Mouse (Mus musculus): ENCODE results near the gene Cep97. TPM values are rescaled to one million over a fixed set of nuclear protein-coding genes. Genes with fewer than 3 reads are reported as not detected.
"Not testable (repeated sequence)": the region's sequence is repeated elsewhere in the genome, so short reads cannot be mapped to it uniquely, and the experiment has no call there.

The Cep97 gene
- total RNA-seq (2021), result 10 to 100 TPM; 17.2 to 17.4 TPM

GRCm38 (mm10) chr16:55934453-55935037, at the start of gene Cep97:
Cep97 (minus strand) TSS chr16:55934855.
- DNase-seq, result peak; percentile 94

DNA sequence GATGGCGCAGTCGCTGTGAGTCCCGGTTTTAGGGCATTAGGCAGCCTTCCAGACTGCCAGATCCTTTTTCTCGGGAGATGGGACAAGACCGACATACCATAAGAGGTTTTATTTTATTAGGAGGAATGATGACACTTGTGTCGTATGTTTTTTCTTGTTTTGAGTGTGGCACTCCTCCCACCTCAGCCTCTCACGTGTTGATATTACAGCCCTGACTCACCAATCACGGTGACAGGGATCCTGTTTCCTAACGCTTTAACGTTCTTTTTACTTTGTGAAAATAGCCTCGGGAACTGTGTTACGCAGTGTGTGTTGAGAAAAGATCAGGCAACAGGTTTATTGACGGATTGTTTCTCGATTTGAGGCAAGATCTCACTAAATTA, 40.2 kb upstream of the Cep97 start:
- no peak for DNase-seq

- DNase-seq, result peak; percentile 86 to 87
These were observed 39.7 kb upstream of the Cep97 start for GRCm38 (mm10) chr16:55974256-55974902.

DNA sequence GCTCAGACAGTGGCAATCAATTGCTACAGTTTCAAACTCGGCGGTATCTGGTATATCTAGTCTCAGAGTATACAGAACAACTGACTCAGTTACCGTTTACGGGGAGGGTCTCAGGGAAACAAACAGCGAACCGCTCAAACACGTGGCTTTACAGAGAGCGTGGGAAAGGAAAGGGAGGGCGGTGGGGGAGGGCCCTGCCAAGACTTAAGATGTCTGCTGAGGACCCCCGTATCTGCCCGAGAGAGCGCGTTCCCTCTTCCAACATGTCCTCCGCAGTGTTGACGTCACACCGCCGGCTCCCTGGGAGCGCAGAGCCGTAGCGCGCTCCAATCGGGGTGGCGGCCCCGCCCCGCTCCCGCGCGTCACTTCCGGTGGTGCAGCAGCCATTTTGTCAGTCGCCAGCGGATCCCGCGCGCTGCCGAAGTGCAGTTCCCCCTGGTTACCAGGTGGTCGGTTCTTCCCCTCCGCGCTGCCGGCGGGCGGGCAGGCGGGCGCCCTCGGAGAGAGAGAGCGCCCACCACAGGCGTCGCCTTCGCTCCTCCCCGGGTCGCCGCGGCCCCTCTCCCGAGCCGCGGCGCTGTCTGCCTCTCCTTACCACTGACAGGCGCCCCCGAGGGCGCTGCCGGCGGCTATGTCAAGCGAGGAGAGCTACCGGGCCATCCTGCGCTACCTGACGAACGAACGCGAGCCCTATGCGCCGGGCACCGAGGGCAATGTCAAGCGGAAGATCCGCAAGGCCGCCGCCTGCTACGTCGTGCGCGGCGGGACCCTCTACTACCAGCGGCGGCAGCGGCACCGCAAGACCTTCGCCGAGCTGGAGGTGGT, 39.0 kb upstream of the Cep97 start, which contains the start of gene Zbtb11:
Gene Zbtb11, plus strand, starts transcription at position 453 of the 825 bp plus-strand sequence.
- DNase-seq, result peak; percentile 99

GRCm38 (mm10) chr16:55972626-55973201, 38.1 kb upstream of the Cep97 start:
- DNase-seq, result no peak

GRCm38 (mm10) chr16:55971735-55972615, 37.3 kb upstream of the Cep97 start:
- DNase-seq, result no peak

DNA sequence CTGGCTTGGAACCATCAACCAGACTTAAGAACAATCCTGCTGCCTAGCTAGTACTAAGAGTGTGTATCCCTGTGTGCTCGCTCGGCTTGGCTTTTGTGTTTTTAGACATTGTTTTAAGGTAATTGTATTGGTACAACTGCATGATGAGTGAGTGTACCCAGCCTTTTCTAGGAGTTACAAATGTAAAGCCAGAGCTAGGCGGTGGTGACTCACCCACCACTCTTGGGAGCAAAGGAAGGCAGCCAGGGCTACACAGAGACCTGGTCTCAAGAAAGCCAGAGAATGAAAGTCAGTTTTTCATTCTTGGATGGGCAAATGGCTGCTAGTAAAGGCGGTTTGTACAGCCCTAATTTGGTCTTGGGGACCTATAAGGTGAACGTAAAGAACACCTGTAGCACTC, 35.8 kb upstream of the Cep97 start:
- DNase-seq, result no peak

DNA sequence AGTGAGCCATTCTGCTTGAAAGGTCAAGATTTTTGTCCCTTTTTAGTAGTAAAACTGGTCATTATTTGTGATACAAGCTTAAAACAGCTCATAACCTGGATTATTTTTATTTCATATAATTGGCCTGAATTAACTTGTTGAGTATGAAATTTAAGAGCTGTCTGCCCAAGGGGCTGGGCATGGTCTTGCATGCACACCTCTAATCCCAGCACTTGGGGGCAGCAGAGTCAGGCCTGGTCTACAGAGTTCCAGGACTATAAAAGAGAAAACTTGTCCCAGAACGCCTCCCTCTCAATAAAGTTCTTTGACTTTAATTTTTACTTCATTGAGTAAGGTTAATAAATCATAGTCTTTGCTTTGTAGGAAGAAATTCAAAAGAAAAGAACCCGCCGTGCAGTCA, 34.5 kb upstream of the Cep97 start:
- DNase-seq, result no peak

- DNase-seq, result no peak
These were observed 32.6 kb upstream of the Cep97 start for GRCm38 (mm10) chr16:55967221-55967620.

- DNase-seq, result peak; percentile 95 to 97
These were observed 31.7 kb upstream of the Cep97 start, which contains the start of gene Rpl24 for GRCm38 (mm10) chr16:55966212-55966871. Rpl24 (plus strand) TSS chr16:55966275.

DNA sequence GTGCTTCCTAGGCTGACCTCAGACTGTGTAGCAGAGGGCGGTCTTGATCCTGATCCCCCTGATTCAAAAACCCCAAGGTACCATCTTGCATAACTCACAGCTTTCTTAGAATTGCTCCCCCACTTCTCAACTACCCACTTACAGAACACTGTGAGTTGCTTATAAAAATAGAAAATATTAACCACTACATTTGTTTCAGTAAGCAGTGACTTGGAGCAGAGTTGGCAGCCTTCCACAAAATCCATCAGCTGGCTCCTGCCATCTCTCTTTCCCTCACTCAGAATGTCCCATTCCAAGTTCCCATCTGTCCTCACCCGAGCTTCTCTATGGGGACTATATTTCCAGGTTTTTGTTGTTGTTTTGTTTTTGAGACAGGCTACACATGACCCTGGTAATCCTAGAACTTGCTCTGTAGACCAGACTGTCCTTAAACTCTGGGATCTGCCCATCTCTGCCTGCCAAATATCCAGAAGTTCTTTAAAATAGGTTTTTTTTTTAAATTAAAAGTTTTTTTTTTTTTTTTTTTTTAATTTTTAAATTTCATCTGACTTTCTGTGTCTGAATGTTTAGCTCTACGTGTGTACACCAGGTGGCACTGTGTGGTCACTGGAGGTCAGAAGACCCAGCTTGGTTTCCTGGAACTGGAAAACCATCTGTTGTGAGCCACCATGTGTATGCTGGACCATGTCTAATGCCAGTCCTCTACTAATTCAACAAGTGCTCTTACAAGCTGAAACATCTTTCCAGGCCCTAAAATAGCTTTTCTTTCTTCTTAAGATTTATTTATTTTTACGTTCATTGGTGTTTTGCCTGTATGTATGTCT, 29.7 kb upstream of the Cep97 start:
- peak; percentile 37 to 44 for DNase-seq

- not testable (repeated sequence) for DNase-seq
These were observed 28.4 kb upstream of the Cep97 start for GRCm38 (mm10) chr16:55963068-55963467.

DNA sequence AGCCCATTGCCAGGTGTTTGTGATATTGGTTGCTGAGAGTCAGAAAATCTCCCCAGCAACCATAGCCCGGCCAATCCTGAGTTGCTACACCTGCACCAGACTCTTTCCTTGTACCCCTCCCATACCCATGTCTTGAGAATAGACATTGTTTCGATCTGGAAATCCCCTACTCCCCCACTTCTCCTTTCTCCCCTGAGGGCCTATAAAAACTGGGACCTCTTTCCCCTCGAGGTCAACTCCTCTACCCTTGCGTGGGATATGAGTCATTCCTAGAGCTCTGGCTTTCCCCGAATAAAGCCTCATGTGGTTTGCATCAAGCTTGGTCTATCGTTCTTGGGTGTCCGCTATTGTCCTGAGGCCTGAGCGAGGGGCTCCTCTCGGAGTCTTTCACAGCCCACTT, 19.5 kb upstream of the Cep97 start:
- DNase-seq, result not testable (repeated sequence)

DNA sequence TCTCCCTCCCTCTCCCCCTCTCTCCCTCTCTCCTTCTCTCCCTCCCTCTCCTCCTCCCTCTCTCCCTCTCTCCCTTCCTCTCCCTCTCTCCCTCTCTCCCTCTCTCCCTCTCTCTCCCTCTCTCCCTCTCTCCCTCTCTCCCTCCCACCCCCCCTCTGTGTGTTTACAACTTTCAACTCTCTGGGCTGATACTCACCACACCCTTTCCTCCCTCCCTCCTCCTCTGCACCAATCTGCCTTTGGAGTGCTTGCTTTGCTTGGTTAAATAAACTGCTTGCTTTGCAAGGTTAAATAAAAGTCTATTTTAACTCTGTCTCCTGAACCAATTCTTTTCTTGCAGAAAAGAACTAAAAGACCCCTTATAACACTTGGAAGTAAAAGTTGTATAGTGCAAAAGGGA, 18.1 kb upstream of the Cep97 start:
- no peak for DNase-seq

DNA sequence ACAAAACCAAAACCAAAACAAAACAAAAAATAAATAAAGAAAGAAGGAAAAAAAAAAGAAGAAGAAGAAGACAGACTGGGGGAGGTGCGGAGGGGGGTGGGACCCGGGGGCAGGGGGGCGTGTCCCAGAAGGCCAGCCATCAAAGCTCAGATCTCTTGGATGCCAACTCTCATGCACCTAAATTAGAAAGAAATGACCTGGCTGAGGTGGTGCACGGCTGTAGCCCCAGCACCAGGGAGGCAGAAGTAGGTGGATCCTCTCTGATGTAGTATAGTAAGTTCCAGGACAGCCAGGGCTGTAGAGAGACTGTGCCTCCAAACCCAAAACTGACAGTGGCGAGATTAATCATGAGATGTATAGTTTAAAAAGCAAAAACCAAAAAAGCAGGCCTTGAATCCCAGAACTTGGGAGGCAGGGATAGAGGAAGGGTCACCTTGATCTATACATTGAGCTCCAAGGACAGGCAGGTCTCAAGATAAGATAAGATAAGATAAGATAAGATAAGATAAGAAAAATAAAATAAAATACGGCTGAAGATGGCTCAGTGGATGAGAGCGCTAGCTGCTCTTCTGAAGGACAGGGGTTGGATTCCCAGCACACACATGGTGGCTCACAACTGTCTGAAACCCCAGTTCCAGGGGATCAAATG, 17.1 kb upstream of the Cep97 start:
- no peak for DNase-seq

DNA sequence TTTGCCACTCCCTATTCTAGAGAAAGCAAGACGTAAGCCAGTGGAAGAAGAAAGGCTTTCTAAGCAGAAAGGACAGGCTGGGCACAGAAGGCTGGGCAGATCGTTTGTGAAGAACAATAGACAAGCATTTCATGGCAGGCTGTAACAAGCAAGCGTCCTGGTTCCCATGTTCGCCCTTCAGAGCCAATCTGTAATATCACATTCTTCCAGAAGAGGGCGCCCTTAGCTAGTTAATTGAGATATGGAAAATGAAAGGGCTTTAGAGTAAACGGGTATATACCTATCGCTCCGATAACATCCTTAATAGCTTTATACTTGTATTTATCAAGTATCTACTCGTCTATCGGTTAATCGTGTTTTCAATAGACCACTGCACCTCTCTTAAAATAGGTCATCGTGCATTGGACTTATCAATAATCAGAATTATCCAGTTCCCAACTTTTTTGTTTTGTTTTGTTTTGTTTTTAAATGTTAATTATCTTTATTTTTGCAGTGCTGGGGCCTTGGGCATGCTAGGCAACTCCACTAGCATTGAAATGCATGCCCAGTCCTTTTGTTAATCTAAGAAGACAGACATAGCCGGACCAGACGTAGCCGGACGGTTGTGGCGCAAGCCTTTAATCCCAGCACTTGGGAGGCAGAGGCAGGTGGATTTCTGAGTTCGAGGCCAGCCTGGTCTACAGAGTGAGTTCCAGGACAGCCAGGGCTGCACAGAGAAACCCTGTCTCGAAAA, 16.5 kb upstream of the Cep97 start:
- peak; percentile 42 to 58 for DNase-seq

GRCm38 (mm10) chr16:55950462-55950861, 15.8 kb upstream of the Cep97 start:
- no peak for DNase-seq

DNA sequence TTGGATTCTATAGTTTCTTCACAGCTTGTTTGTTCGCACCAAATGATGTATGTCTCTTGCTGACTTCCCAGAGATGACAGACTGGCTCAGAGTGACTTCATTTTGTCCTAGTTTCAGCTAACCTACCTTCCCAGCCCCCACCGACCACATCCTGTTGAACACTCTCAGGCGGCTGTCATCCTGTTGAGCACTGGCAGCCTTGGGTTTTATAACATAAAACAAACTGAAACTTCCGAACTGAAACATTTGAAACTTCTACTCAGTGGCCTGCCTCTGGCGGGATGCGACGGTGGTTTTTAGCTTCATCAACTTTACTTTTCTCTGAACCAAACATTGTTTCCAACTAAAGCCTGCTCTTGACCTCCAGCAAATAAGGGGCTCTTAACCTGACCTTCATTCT, 14.3 kb upstream of the Cep97 start:
- DNase-seq, result no peak

DNA sequence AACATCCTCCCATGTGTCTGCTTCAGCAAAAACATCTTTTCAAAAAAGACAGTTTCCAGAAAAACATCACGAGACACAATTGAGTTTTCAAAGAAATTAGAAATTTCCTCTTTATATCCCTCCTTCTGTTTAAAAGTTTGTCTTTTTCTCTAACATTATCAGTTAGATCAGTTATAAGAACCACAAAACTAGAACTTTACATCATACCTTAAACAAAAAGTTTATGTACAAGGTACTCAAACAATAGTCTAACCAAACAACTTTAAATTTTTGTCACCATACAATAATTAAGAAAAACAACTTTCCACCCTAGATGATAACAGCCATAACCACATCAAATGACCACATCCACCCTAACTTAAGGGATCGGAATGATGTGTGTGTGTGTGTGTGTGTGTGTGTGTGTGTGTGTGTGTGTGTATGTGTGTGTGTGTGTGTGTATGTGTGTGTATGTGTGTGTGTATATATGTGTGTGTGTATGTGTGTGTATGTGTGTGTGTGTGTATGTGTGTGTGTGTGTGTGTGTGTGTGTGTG, 13.3 kb upstream of the Cep97 start:
- not testable (repeated sequence) for DNase-seq

Measured in layer of hippocampus, postnatal 36 days (tissue).